18 mouse cellular contexts compared by ENCODE assay signal in the genomic region with DNA sequence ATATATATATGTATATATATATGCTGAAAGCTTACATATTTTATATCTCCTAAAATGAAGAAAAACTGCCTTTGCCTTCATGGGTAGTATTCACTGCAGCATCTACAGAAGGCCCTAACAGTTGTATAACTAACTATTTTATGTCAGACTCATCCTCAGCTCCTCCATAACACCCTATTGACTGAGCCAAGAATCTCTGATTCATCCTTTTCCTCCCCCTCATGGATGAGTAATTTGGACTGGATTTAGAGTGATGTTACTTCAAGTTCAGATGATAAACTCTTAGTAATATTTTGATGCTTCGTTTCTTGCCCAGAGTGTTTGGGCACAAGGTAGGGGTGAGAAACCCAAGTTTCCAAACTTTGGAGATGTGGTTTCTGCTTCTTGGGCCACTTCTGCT.
A peak's percentile ranks its signal among the peaks of the same experiment; 100 is the strongest.
DNase-seq lines count a peak whose midpoint lies in the region.
"Had no signal": no experiment of that assay in that cellular context is flagged by ENCODE, and none has a peak within 500 bp of the region (broad histone marks: within the 10 kb centered on the region; RNA-seq: fewer than 3 reads in every experiment).

No protein-coding gene starts in this region.

- intact Hi-C loops in left cerebral cortex, postnatal 10 days (cut with DNase I) = no loop called here
- intact Hi-C loops in left cerebral cortex, postnatal 25 days (cut with DNase I) = loop anchor here (5.0 kb wide), 1 partner anchor 70 kb away; no protein-coding TSS in a partner anchor
- intact Hi-C loops in gastrocnemius, postnatal 36 days (cut with DNase I) = no loop called here

- DNase-seq in frontal cortex, postnatal 36 days (ENCODE audit: low spot score in 2 of 2) = peak; percentile 30 to 44
- no peak for DNase-seq in frontal cortex, postnatal 14 days (ENCODE audit: low spot score in 2 of 2)
- peak; percentile 17 to 19 for DNase-seq in left cerebral cortex, adult 18-20 months (ENCODE audit: low spot score in 2 of 2)
- DNase-seq in left cerebral cortex, postnatal 10 days (ENCODE audit: extremely low spot score in 1 of 2, low spot score in 2 of 2) = no peak
- peak; percentile 80 for DNase-seq in Muller cell, postnatal 12 days (ENCODE audit: inconsistent ontology term)
- DNase-seq in left cerebral cortex, postnatal 25 days (ENCODE audit: low spot score in 2 of 2) = peak; percentile 9 to 90
- DNase-seq in gastrocnemius, postnatal 36 days = no peak
- DNase-seq: adrenal gland, postnatal 10 days; B cell, adult 2 months; cerebellum, adult 8-10 months; cerebellum, postnatal 36 days; embryo, embryonic 11 days; kidney, adult 8-10 months; kidney, postnatal 14 days; liver, embryonic 13.5 days; lung, adult 2 months; lung, postnatal 14 days; thymus, postnatal 25 days had no signal

Comparison
In these comparisons a context has a peak if more than half of its experiments do, and no peak if none do; other contexts are left out.
1. DNase-seq: peak in frontal cortex, postnatal 36 days (2 of 2), left cerebral cortex, adult 18-20 months (2 of 2), Muller cell, postnatal 12 days (single experiment) and left cerebral cortex, postnatal 25 days (2 of 2); none in frontal cortex, postnatal 14 days (0 of 2), left cerebral cortex, postnatal 10 days (0 of 2) and gastrocnemius, postnatal 36 days (0 of 2).